Mouse (Mus musculus) lung, embryonic 15.5 days (tissue): Measurements from ENCODE around the gene Rbpj. TPM values are rescaled to one million over a fixed set of nuclear protein-coding genes. Genes with fewer than 3 reads are reported as not detected.

Experiments
- ATAC-seq: fragments of 200-750 bp; cut with Nextera tagmentation; 2 replicates; pipeline ENCODE4 v1.8.0; 2017; ENCODE audit warnings: moderate number of reproducible peaks, borderline replicate concordance; ENCODE audit not compliant: low FRiP score, low TSS enrichment; ENCODE audit errors: extremely low read depth
- H3K27ac ChIP-seq: fragments of 300-500 bp; sonication (generic); 2 replicates; pipeline ENCODE4 v1.5.1; 2015; ENCODE audit warnings: moderate library complexity, mild to moderate bottlenecking, inconsistent platforms
- H3K27me3 ChIP-seq: fragments of 300-500 bp; sonication (generic); 2 replicates; pipeline ENCODE4 v1.6.1; 2015; ENCODE audit warnings: inconsistent platforms
- H3K36me3 ChIP-seq: fragments of 300-500 bp; sonication (generic); 2 replicates; pipeline ENCODE4 v1.6.1; 2015; ENCODE audit warnings: inconsistent platforms
- H3K4me1 ChIP-seq: fragments of 300-500 bp; sonication (generic); 2 replicates; pipeline ENCODE4 v1.6.1; 2015; ENCODE audit warnings: inconsistent platforms
- H3K4me2 ChIP-seq: fragments of 300-500 bp; sonication (generic); 2 replicates; pipeline ENCODE4 v1.6.1; 2015; ENCODE audit warnings: inconsistent platforms, mild to moderate bottlenecking, moderate library complexity
- H3K4me3 ChIP-seq: fragments of 300-500 bp; sonication (generic); 2 replicates; pipeline ENCODE4 v1.5.1; 2015; ENCODE audit warnings: mild to moderate bottlenecking, inconsistent platforms
- H3K9ac ChIP-seq: fragments of 300-500 bp; sonication (generic); 2 replicates; pipeline ENCODE4 v1.6.1; 2015; ENCODE audit warnings: inconsistent platforms
- H3K9me3 ChIP-seq: fragments of 300-500 bp; sonication (generic); 2 replicates; pipeline ENCODE4 v1.6.1; 2016; ENCODE audit warnings: inconsistent platforms
- WGBS: fragments of 180-500 bp; shearing (Covaris S2); methylation state at CpG from one replicate; pipeline ENCODE4 v1.1.7; 2015; 5-methylcytosine and 5-hydroxymethylcytosine counted together
- polyA plus RNA-seq: library from polyadenylated mRNA; unstranded; fragments of >200 nt; fragmentation: Nextera tagmentation; extraction: Ambion mirVana; gene quantifications from 2 replicates; pipeline ENCODE4 v1.2.1, GENCODE M21; 2015

Rbpj gene
- polyA plus RNA-seq = 38.2 and 40.2 TPM in 2 replicates

DNA sequence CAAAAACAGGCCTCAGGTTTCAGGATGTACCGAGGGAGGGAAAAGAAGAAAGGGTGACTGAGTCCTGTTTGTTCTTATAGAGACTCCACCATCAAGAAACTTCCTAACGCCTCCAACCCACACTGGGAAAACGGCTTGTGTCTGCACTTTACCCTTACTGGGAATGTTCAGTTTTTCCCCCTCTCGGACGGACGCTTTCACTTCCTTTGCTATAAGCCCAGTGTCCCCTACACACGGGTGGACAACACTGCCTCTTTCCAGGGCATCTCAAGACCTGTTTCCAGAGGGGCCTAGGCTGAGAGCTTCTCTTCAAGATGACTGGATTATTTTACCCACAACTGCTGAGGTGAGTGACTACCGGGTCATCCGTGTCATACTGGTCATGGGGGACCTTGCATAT lies at the start of gene Rbpj:
TSS of gene Rbpj (plus strand) at position 270 of the 400 bp plus-strand sequence.
- Histone ChIP-seq H3K4me2 (no peak within 1 kb of the TSS), H3K4me1 (peaks cover 27% of the 10 kb centered on the region), H3K9me3 (no peaks in the 10 kb centered on the region), H3K36me3 (no peaks in the 10 kb centered on the region), H3K4me3 (no peak within 1 kb of the TSS), H3K27ac (peak within 1 kb of the TSS; percentile 48), H3K27me3 (no peaks in the 10 kb centered on the region), H3K9ac (no peak within 1 kb of the TSS)
- no peak for ATAC-seq
- 86% methylated on average over 9 of the region's 9 CpGs for whole genome bisulfite sequencing

- Histone ChIP-seq H3K4me1 (no peaks in the 10 kb centered on the region), H3K27me3 (no peaks in the 10 kb centered on the region), H3K4me3 (no peak overlapping the region), H3K4me2 (no peak overlapping the region), H3K9ac (no peak overlapping the region), H3K36me3 (no peaks in the 10 kb centered on the region), H3K9me3 (no peaks in the 10 kb centered on the region), H3K27ac (no peak overlapping the region)
- ATAC-seq = no peak
- 81% methylated on average over 1 of the region's 1 CpGs for WGBS
Measured at GRCm38 (mm10) chr5:53420777-53421176, 45.2 kb upstream of the Rbpj start.

DNA sequence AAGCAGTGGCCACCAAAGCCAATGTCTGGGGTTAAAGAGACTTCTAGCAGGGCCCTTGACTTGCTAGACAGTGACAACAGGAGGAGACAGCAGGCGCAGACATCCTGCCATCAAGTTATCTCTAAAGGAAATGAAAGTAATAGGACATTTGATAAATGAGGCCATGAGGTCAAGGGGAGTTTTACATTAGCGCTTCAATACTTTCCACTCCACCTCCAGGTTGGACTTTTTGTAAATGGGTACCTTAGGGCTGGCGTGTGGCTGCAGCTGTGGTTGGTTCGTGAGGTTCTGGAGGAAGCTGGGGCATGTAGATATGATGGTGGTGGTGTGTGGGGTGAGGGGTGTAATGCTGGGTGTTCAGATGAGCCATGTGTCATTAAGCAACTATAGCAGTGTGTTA lies 44.7 kb upstream of the Rbpj start:
- H3K27me3 ChIP-seq = no peaks in the 10 kb centered on the region
- H3K36me3 ChIP-seq = no peaks in the 10 kb centered on the region
- no peak for ATAC-seq
- no peaks in the 10 kb centered on the region for H3K9me3 ChIP-seq
- no peak overlapping the region for H3K4me2 ChIP-seq
- no peaks in the 10 kb centered on the region for H3K4me1 ChIP-seq
- 43% methylated on average over 4 of the region's 4 CpGs for WGBS
- no peak overlapping the region for H3K9ac ChIP-seq
- no peak overlapping the region for H3K4me3 ChIP-seq
- H3K27ac ChIP-seq = no peak overlapping the region

- H3K4me2 ChIP-seq = no peak overlapping the region
- H3K27ac ChIP-seq = no peak overlapping the region
- H3K9ac ChIP-seq = no peak overlapping the region
- peaks cover 14% of the 10 kb centered on the region; the same call in 1 of the 2 replicates for H3K4me1 ChIP-seq
- no peaks in the 10 kb centered on the region for H3K36me3 ChIP-seq
- no peaks in the 10 kb centered on the region for H3K27me3 ChIP-seq
- H3K9me3 ChIP-seq = no peaks in the 10 kb centered on the region; the same call in 1 of the 2 replicates
- ATAC-seq = no peak
- WGBS = 70% methylated on average over 4 of the region's 4 CpGs
- H3K4me3 ChIP-seq = no peak overlapping the region
Measured at GRCm38 (mm10) chr5:53427411-53427810, 38.5 kb upstream of the Rbpj start.

GRCm38 (mm10) chr5:53429683-53430477 lies 36.1 kb upstream of the Rbpj start:
- no peaks in the 10 kb centered on the region for H3K27me3 ChIP-seq
- no peak overlapping the region for H3K9ac ChIP-seq
- no peak overlapping the region for H3K4me2 ChIP-seq
- no peaks in the 10 kb centered on the region for H3K36me3 ChIP-seq
- peak overlapping the region; percentile 79 for H3K27ac ChIP-seq
- H3K4me3 ChIP-seq = no peak overlapping the region
- 38% methylated on average over 10 of the region's 10 CpGs for WGBS
- peaks cover 14% of the 10 kb centered on the region; the same call in 1 of the 2 replicates for H3K4me1 ChIP-seq
- no peaks in the 10 kb centered on the region; the same call in 1 of the 2 replicates for H3K9me3 ChIP-seq
- ATAC-seq = peak; percentile 89

DNA sequence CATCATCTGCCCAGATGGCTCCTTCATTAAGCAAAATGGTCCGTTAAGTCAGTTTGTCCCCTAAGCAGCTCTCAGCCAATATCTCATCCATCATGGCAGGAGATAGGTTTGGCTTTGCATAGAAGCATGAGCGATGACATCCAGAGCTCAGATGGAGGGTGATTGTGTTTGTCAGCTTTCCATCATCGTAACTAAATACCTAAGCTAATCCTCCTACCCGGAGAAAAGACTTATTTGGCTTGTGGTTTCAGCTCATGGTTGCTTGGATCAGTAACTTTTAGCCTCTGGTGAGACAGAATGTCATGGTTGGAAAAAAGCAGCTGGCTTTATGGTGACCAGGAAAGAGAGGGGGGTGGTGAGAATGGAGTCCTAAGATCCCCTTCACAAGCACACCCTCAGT lies 33.5 kb upstream of the Rbpj start:
- 83% methylated on average over 4 of the region's 4 CpGs for WGBS
- Histone ChIP-seq H3K27ac (no peak overlapping the region), H3K27me3 (no peaks in the 10 kb centered on the region), H3K4me1 (peaks cover 14% of the 10 kb centered on the region; the same call in 1 of the 2 replicates), H3K36me3 (no peaks in the 10 kb centered on the region), H3K9me3 (no peaks in the 10 kb centered on the region), H3K4me2 (no peak overlapping the region), H3K4me3 (no peak overlapping the region), H3K9ac (no peak overlapping the region)
- ATAC-seq = no peak

- no peak overlapping the region for H3K9ac ChIP-seq
Measured at GRCm38 (mm10) chr5:53436905-53437632, 28.9 kb upstream of the Rbpj start.

GRCm38 (mm10) chr5:53437767-53438166 lies 28.2 kb upstream of the Rbpj start:
- no peak overlapping the region for H3K4me2 ChIP-seq
- H3K4me1 ChIP-seq = peaks cover 17% of the 10 kb centered on the region; the same call in 1 of the 2 replicates
- no peak for ATAC-seq
- H3K27ac ChIP-seq = no peak overlapping the region
- H3K9ac ChIP-seq = no peak overlapping the region
- no peak overlapping the region for H3K4me3 ChIP-seq
- H3K27me3 ChIP-seq = no peaks in the 10 kb centered on the region
- H3K36me3 ChIP-seq = no peaks in the 10 kb centered on the region
- 67% methylated on average over 4 of the region's 4 CpGs for WGBS
- no peaks in the 10 kb centered on the region for H3K9me3 ChIP-seq

More at GRCm38 (mm10) chr5:53436905-53437632, 28.9 kb upstream of the Rbpj start:
- no peak for ATAC-seq
- Histone ChIP-seq H3K36me3 (no peaks in the 10 kb centered on the region), H3K4me3 (no peak overlapping the region), H3K4me2 (no peak overlapping the region), H3K4me1 (peaks cover 17% of the 10 kb centered on the region; the same call in 1 of the 2 replicates), H3K27ac (no peak overlapping the region), H3K27me3 (no peaks in the 10 kb centered on the region), H3K9me3 (no peaks in the 10 kb centered on the region)
- WGBS = 68% methylated on average over 6 of the region's 6 CpGs

DNA sequence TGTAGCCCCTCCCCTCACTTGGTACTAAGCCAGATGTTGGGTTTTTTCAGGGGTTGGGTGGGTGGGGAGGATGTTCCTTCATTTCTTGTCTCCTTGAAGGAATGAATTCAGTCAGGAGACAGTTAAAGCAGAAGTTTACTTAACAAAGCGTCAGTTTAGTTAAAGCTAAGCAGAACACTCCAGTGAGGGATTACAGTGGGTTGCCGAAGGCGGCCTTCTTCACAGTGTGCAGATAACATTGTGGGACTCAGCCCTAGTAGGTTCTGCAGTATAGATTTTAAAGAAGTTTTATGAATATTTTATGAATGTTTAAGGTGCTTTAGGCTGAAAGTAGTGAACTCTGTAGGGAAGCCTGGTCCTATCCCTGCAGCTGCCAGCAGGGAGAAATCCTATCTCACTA lies 27.7 kb upstream of the Rbpj start:
- Histone ChIP-seq H3K36me3 (no peaks in the 10 kb centered on the region), H3K27ac (no peak overlapping the region), H3K27me3 (no peaks in the 10 kb centered on the region), H3K4me3 (no peak overlapping the region), H3K4me2 (no peak overlapping the region), H3K9me3 (no peaks in the 10 kb centered on the region), H3K9ac (no peak overlapping the region), H3K4me1 (peaks cover 17% of the 10 kb centered on the region; the same call in 1 of the 2 replicates)
- WGBS = 10% methylated on average over 3 of the region's 3 CpGs
- peak; percentile 56; the same call in 1 of the 2 replicates for ATAC-seq

GRCm38 (mm10) chr5:53439655-53440054 lies 26.3 kb upstream of the Rbpj start:
- no peaks in the 10 kb centered on the region for H3K36me3 ChIP-seq
- H3K4me1 ChIP-seq = peaks cover 17% of the 10 kb centered on the region; the same call in 1 of the 2 replicates
- H3K9ac ChIP-seq = no peak overlapping the region
- no peak for ATAC-seq
- H3K9me3 ChIP-seq = no peaks in the 10 kb centered on the region
- no peak overlapping the region for H3K4me2 ChIP-seq
- H3K4me3 ChIP-seq = no peak overlapping the region
- 54% methylated on average over 3 of the region's 3 CpGs for whole genome bisulfite sequencing
- H3K27ac ChIP-seq = no peak overlapping the region
- H3K27me3 ChIP-seq = no peaks in the 10 kb centered on the region

DNA sequence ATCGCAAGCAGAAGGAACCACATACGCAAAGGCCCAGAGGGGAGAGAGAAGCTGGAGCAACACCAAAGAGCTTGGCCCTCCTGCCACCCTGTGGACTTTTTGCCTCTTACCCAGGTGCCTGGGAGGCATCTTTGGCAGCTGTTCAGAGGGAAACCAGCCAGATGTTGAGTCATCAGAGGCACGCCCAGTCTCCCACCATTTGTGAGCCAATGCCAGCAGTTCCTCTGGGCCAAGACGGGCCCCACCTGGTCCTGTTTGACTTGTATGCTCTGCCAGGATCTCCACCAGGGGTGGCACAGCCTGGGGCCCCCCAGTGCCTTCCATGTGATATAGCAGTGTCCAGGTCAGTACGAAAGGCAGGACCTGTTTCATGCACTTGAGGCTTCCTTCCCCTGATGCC lies 21.9 kb upstream of the Rbpj start:
- peak; percentile 48; the same call in 1 of the 2 replicates for ATAC-seq
- no peak overlapping the region for H3K9ac ChIP-seq
- H3K9me3 ChIP-seq = no peaks in the 10 kb centered on the region
- H3K27ac ChIP-seq = no peak overlapping the region
- no peak overlapping the region for H3K4me2 ChIP-seq
- no peaks in the 10 kb centered on the region for H3K36me3 ChIP-seq
- H3K27me3 ChIP-seq = no peaks in the 10 kb centered on the region
- WGBS = 82% methylated on average over 5 of the region's 5 CpGs
- peaks cover 6% of the 10 kb centered on the region; the same call in 1 of the 2 replicates for H3K4me1 ChIP-seq
- H3K4me3 ChIP-seq = no peak overlapping the region

DNA sequence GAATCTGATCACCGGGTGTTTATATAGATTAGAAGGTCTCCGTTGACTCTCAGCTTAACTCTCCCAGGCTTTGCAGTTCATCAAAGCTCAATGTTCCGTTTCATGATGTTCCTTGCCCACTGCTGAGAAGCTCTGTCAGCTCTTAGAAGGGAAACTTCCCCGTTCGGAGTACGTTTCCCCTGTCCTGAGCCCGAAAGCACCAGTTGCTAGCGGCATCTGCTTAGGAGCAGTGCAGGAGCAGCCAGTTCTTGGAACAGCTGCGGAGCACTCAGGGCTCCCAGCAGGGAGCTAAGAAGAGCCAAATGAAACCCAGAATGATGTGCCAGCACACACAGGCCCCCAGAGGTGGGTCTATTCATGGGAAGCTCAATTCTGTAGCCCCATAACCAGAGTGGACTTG lies 15.0 kb upstream of the Rbpj start:
- 0 out of 2 replicates have a peak overlapping the region, but pooled peaks have one; percentile 0 for H3K27ac ChIP-seq
- ATAC-seq = no peak

More for the DNA sequence above, 15.0 kb upstream of the Rbpj start:
- 54% methylated on average over 9 of the region's 9 CpGs for WGBS
- Histone ChIP-seq H3K4me3 (no peak overlapping the region), H3K27me3 (no peaks in the 10 kb centered on the region), H3K4me2 (no peak overlapping the region), H3K9ac (no peak overlapping the region), H3K9me3 (no peaks in the 10 kb centered on the region), H3K4me1 (peaks cover 6% of the 10 kb centered on the region; the same call in 1 of the 2 replicates), H3K36me3 (no peaks in the 10 kb centered on the region)
